Mouse (Mus musculus): ENCODE results near the gene Pitpnm2. TPM values are rescaled to one million over a fixed set of nuclear protein-coding genes. Genes with fewer than 3 reads are reported as not detected.

The Pitpnm2 gene
- polyA plus RNA-seq, 1 experiment from 2014 or later = 6.6 TPM

DNA sequence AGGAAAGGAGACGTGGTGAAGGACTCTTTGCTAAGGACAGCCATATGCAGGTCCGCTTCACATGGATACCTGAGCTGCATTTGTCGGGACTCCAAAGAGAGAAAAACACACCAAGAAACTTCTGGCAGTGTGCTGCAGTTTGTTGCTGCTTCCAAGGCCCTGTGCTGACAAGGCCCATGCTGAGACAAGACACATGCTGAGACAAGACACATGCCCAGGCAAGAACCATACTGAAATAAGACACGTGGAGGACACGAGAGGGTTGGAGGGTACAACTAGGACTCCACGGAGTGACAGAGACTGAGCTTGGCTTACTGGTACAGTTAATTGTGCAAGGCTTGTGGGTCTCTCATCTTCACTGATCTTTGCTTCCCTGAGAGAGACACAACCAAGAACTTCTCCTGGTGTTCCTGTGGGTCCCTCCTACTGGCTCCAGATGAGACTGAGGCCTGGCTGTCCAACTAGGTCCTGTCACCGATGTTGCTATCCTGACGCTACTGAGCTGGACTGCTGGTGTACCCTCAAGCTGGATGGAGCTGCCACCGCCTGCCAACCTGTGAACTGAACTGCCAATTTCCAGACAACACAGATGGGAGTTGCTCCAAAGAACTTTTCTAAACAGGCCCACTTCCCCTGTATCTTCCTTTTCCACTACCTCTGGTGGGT is 6.2 kb downstream of the Pitpnm2 start:
- H3K4me2 ChIP-seq (replicated peaks; ENCODE audit: low read depth, low read length) = no peak overlapping the region
- H3K36me3 ChIP-seq (ENCODE audit: control insufficient read depth, insufficient read depth, low read length) = peaks cover 4% of the 10 kb centered on the region; the same call in 1 of the 2 replicates
- no peak overlapping the region for H3K9ac ChIP-seq (replicated peaks; ENCODE audit: low read depth, low read length)
- H3K4me3 ChIP-seq (ENCODE audit: low read depth, low read length) = no peak overlapping the region
- no peak for ATAC-seq (ENCODE audit: insufficient number of reproducible peaks, insufficient read depth, low FRiP score, low read depth)
- H3K9me3 ChIP-seq (ENCODE audit: control insufficient read depth, low read depth, low read length) = no peaks in the 10 kb centered on the region
- no peaks in the 10 kb centered on the region for H3K27me3 ChIP-seq (ENCODE audit: control insufficient read depth, insufficient read depth, low read length)
- 88% methylated on average over 9 of the region's 9 CpGs for WGBS
- peaks cover 8% of the 10 kb centered on the region for H3K4me1 ChIP-seq (ENCODE audit: control insufficient read depth, insufficient read depth, low read length)
- H3K27ac ChIP-seq (ENCODE audit: low read length) = no peak overlapping the region

DNA sequence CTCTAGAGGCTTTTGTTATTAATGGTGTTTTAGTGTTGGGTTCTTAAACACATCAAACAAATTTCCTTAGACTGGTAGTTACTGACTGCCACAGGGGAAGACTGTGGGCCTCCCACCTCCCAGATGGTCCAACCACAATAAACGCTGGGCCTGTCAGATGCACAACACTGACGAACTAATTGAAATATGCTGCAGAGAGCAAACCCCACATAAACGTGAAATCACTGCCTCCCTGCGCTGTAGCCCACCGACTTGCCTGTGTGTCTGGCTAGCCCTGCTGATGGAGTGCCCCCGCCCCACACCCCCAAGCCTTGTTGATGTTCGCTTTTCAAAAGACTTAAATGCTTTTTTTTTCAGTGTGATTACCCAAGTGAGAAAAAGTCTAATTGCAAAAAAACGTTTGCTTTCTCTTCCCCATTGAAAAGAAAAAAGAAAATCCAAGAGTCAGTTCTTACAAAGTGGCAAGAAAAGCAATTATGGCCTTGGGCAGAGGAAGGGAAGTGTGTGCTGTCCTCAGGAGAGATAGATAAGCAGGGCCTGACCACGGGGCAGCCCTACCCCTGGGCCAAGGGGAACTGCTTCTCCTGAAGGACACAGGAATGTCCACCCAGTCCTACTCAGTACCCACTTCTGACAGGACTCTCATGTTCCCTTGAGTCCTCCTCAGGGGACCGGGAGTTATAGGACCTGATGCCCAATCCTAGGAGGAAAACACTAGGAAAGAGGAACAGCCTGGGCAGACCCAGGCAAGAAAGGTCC is 7.7 kb downstream of the Pitpnm2 start:
- Histone ChIP-seq H3K4me1 (ENCODE audit: control insufficient read depth, insufficient read depth, low read length) (peaks cover 8% of the 10 kb centered on the region), H3K27ac (ENCODE audit: low read length) (no peak overlapping the region), H3K4me2 (replicated peaks; ENCODE audit: low read depth, low read length) (no peak overlapping the region), H3K27me3 (ENCODE audit: control insufficient read depth, insufficient read depth, low read length) (no peaks in the 10 kb centered on the region), H3K36me3 (ENCODE audit: control insufficient read depth, insufficient read depth, low read length) (peaks cover 4% of the 10 kb centered on the region; the same call in 1 of the 2 replicates), H3K9me3 (ENCODE audit: control insufficient read depth, low read depth, low read length) (no peaks in the 10 kb centered on the region), H3K4me3 (ENCODE audit: low read depth, low read length) (no peak overlapping the region), H3K9ac (replicated peaks; ENCODE audit: low read depth, low read length) (no peak overlapping the region)
- WGBS = 40% methylated on average over 10 of the region's 10 CpGs
- no peak for ATAC-seq (ENCODE audit: insufficient number of reproducible peaks, insufficient read depth, low FRiP score, low read depth)

- 25% methylated on average over 22 of the region's 22 CpGs for WGBS
- Histone ChIP-seq H3K4me2 (replicated peaks; ENCODE audit: low read depth, low read length) (no peak overlapping the region), H3K9ac (replicated peaks; ENCODE audit: low read depth, low read length) (no peak overlapping the region)
These were observed 8.5 kb downstream of the Pitpnm2 start for GRCm38 (mm10) chr5:124240841-124241685.

DNA sequence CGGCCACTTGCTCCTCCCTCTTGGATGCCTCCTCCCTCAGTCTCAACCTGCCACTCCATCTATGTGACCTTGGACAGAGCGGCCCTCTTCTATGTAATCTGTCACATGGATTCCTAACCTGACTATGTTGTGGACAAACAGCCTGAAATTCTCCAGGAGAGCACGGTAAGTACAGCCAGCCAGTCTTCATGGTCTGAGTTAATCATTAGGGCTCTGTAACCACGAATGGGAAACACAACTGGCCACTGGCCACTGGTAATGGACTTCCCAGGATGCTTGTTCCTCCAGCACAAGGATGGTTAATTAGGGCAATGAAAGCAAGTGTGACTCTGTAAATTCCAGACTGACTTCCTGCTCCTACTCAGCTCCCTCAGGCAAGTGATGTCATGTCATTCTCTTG is 13.4 kb downstream of the Pitpnm2 start:
- H3K4me1 ChIP-seq (ENCODE audit: control insufficient read depth, insufficient read depth, low read length) = peaks cover 12% of the 10 kb centered on the region

More at GRCm38 (mm10) chr5:124240841-124241685, 8.5 kb downstream of the Pitpnm2 start:
- no peak for ATAC-seq (ENCODE audit: insufficient number of reproducible peaks, insufficient read depth, low FRiP score, low read depth)
- H3K27ac ChIP-seq (ENCODE audit: low read length) = no peak overlapping the region
- H3K27me3 ChIP-seq (ENCODE audit: control insufficient read depth, insufficient read depth, low read length) = no peaks in the 10 kb centered on the region
- H3K9me3 ChIP-seq (ENCODE audit: control insufficient read depth, low read depth, low read length) = no peaks in the 10 kb centered on the region
- H3K36me3 ChIP-seq (ENCODE audit: control insufficient read depth, insufficient read depth, low read length) = peaks cover 4% of the 10 kb centered on the region; the same call in 1 of the 2 replicates
- H3K4me1 ChIP-seq (ENCODE audit: control insufficient read depth, insufficient read depth, low read length) = peaks cover 8% of the 10 kb centered on the region
- H3K4me3 ChIP-seq (ENCODE audit: low read depth, low read length) = no peak overlapping the region

GRCm38 (mm10) chr5:124234778-124235177 is 14.8 kb downstream of the Pitpnm2 start:
- H3K9ac ChIP-seq (replicated peaks; ENCODE audit: low read depth, low read length) = no peak overlapping the region
- H3K4me2 ChIP-seq (replicated peaks; ENCODE audit: low read depth, low read length) = no peak overlapping the region
- H3K4me3 ChIP-seq (ENCODE audit: low read depth, low read length) = no peak overlapping the region
- no peak overlapping the region for H3K27ac ChIP-seq (ENCODE audit: low read length)
- H3K36me3 ChIP-seq (ENCODE audit: control insufficient read depth, insufficient read depth, low read length) = no peaks in the 10 kb centered on the region
- WGBS = 90% methylated on average over 6 of the region's 6 CpGs
- H3K27me3 ChIP-seq (ENCODE audit: control insufficient read depth, insufficient read depth, low read length) = no peaks in the 10 kb centered on the region
- no peaks in the 10 kb centered on the region for H3K9me3 ChIP-seq (ENCODE audit: control insufficient read depth, low read depth, low read length)
- H3K4me1 ChIP-seq (ENCODE audit: control insufficient read depth, insufficient read depth, low read length) = peaks cover 7% of the 10 kb centered on the region; the same call in 1 of the 2 replicates
- no peak for ATAC-seq (ENCODE audit: insufficient number of reproducible peaks, insufficient read depth, low FRiP score, low read depth)

More for the DNA sequence above, 13.4 kb downstream of the Pitpnm2 start:
- Histone ChIP-seq H3K9me3 (ENCODE audit: control insufficient read depth, low read depth, low read length) (no peaks in the 10 kb centered on the region), H3K4me2 (replicated peaks; ENCODE audit: low read depth, low read length) (no peak overlapping the region), H3K36me3 (ENCODE audit: control insufficient read depth, insufficient read depth, low read length) (no peaks in the 10 kb centered on the region), H3K4me3 (ENCODE audit: low read depth, low read length) (no peak overlapping the region), H3K9ac (replicated peaks; ENCODE audit: low read depth, low read length) (no peak overlapping the region), H3K27me3 (ENCODE audit: control insufficient read depth, insufficient read depth, low read length) (no peaks in the 10 kb centered on the region), H3K27ac (ENCODE audit: low read length) (no peak overlapping the region)
- no peak for ATAC-seq (ENCODE audit: insufficient number of reproducible peaks, insufficient read depth, low FRiP score, low read depth)
- 79% methylated on average over 4 of the region's 4 CpGs for WGBS

- H3K27ac ChIP-seq (ENCODE audit: low read length) = no peak overlapping the region
- no peak overlapping the region for H3K4me3 ChIP-seq (ENCODE audit: low read depth, low read length)
- H3K9ac ChIP-seq (replicated peaks; ENCODE audit: low read depth, low read length) = no peak overlapping the region
- no peaks in the 10 kb centered on the region for H3K36me3 ChIP-seq (ENCODE audit: control insufficient read depth, insufficient read depth, low read length)
- no peak overlapping the region for H3K4me2 ChIP-seq (replicated peaks; ENCODE audit: low read depth, low read length)
- WGBS = 54% methylated on average over 12 of the region's 12 CpGs
- no peak; the same call in none of the 2 replicates for ATAC-seq (ENCODE audit: insufficient number of reproducible peaks, insufficient read depth, low FRiP score, low read depth)
- peaks cover 7% of the 10 kb centered on the region; the same call in 1 of the 2 replicates for H3K4me1 ChIP-seq (ENCODE audit: control insufficient read depth, insufficient read depth, low read length)
- no peaks in the 10 kb centered on the region for H3K9me3 ChIP-seq (ENCODE audit: control insufficient read depth, low read depth, low read length)
- H3K27me3 ChIP-seq (ENCODE audit: control insufficient read depth, insufficient read depth, low read length) = no peaks in the 10 kb centered on the region
These were observed 15.5 kb downstream of the Pitpnm2 start for GRCm38 (mm10) chr5:124233874-124234661.

DNA sequence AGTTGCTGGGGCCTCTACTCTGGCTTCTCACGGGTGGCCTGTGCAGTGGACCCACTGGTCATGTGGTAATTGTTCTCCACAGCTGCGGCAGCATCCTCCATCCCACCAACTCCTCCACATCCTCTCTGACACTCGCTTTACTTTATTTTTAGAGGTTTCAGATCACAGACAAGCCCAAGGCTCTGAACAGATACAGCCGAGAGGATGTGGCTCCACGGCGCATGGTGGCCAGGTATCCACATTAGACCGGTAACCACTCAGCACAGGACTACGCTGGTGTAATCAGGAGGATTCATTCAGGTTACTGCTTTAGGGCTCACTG is 16.5 kb downstream of the Pitpnm2 start:
- peaks cover 7% of the 10 kb centered on the region; the same call in 1 of the 2 replicates for H3K4me1 ChIP-seq (ENCODE audit: control insufficient read depth, insufficient read depth, low read length)
- no peaks in the 10 kb centered on the region for H3K36me3 ChIP-seq (ENCODE audit: control insufficient read depth, insufficient read depth, low read length)
- no peak overlapping the region for H3K4me3 ChIP-seq (ENCODE audit: low read depth, low read length)
- H3K9ac ChIP-seq (replicated peaks; ENCODE audit: low read depth, low read length) = no peak overlapping the region
- H3K9me3 ChIP-seq (ENCODE audit: control insufficient read depth, low read depth, low read length) = no peaks in the 10 kb centered on the region
- no peak for ATAC-seq (ENCODE audit: insufficient number of reproducible peaks, insufficient read depth, low FRiP score, low read depth)
- no peak overlapping the region for H3K27ac ChIP-seq (ENCODE audit: low read length)
- no peaks in the 10 kb centered on the region for H3K27me3 ChIP-seq (ENCODE audit: control insufficient read depth, insufficient read depth, low read length)
- no peak overlapping the region for H3K4me2 ChIP-seq (replicated peaks; ENCODE audit: low read depth, low read length)
- 73% methylated on average over 8 of the region's 8 CpGs for WGBS
